Mouse (Mus musculus) splenic B cell, adult 2 months (primary cell): ENCODE data around the gene Nat10.

ENCODE experiments used
- DNase-seq: peaks from one replicate; pipeline ENCODE4 v3.0.0-alpha.2; 2011; ENCODE audit warnings: low read depth, low spot score
- H3K27me3 ChIP-seq: 2 replicates; pipeline ENCODE4 v1.6.1; 2012; ENCODE audit warnings: mild to moderate bottlenecking, low read length, moderate library complexity, mixed read lengths; ENCODE audit not compliant: control insufficient read depth, poor library complexity, insufficient read depth, severe bottlenecking
- H3K36me3 ChIP-seq: 2 replicates; pipeline ENCODE4 v1.6.1; 2012; ENCODE audit warnings: mild to moderate bottlenecking, low read length, moderate library complexity, mixed read lengths; ENCODE audit not compliant: control insufficient read depth, poor library complexity, insufficient read depth, severe bottlenecking

Gene Nat10

DNA sequence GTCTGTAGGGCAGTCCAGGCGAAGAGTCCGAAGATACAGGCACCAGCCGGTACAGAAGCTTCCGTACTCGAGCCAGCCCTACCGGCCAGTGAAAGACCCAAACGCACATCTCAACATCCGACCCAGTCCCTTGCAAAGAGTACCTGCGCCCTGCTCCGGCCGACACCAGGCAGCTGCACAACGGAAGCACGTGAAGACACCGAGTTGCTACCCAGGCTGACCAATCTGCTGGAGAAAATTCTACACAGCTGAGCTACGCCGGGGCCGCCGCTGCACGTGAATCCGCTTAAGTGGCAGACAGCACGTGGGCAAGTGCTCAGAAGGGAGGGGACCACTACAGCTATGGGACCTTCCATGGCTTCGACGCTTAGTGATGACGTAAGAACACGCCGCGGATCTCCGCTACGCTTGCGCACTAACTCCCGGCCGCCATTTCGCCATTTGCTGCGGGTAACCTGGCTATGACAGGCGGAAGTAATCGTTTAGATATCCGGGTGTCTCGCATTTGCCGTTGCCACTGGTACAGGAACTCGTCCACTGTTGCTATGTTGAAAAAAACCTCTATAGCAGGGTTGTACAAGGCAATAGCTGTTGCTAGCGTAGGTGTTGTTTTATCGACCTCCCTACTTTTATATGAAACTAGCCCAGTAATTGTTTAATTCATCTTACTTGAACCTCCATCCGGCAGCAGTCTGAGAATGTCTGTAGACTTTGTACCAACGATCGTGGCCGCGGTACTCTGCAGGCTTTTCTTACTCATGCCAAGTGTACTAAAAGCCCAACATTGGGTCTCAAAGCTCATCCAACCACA, at the start of gene Nat10:
Gene Nat10, minus strand, starts transcription at position 365 of the 811 bp plus-strand sequence.
- Histone ChIP-seq H3K27me3 (no peaks in the 10 kb centered on the region), H3K36me3 (peaks cover 2% of the 10 kb centered on the region; the same call in 1 of the 2 replicates)
- peak; percentile 100 for DNase-seq

DNA sequence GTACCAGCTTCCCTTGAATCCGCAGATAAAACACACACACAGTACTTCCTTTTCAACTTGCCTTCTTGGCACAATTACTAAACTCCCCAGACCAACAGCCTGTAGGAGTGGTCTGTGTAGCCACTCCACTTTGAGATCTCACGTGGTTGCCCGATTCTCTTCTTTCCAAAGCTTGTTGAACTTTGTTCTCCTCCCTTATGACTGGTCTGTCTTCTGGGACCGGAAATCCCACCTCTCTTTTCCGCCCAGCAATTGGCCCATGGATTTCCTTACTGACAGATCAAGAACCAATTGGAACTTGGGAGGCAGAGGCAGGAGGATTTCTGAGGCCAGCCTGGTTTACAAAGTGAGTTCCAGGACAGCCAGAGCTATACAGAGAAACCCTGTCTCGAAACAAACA, 49.3 kb upstream of the Nat10 start:
- H3K36me3 ChIP-seq = no peaks in the 10 kb centered on the region
- no peak for DNase-seq
- no peaks in the 10 kb centered on the region for H3K27me3 ChIP-seq

DNA sequence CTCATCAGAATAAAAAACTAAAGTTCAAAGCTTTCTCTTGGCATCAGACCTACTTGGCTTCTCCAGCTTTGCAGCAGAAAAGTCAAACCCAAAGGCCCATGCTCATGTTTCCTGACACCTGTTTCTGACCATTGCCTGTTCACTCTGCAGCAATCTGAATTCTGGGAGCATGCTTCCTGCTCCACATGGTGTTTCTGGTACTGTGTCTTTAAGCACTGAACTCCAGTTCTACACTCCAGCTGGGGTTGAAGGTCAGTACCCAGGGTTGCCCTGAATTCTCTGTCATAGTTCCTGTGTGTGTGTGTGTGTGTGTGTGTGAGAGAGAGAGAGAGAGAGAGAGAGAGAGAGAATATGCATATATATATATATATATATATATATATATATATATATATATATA, 47.4 kb upstream of the Nat10 start:
- no peak for DNase-seq
- H3K36me3 ChIP-seq = no peaks in the 10 kb centered on the region
- no peaks in the 10 kb centered on the region; the same call in 1 of the 2 replicates for H3K27me3 ChIP-seq

DNA sequence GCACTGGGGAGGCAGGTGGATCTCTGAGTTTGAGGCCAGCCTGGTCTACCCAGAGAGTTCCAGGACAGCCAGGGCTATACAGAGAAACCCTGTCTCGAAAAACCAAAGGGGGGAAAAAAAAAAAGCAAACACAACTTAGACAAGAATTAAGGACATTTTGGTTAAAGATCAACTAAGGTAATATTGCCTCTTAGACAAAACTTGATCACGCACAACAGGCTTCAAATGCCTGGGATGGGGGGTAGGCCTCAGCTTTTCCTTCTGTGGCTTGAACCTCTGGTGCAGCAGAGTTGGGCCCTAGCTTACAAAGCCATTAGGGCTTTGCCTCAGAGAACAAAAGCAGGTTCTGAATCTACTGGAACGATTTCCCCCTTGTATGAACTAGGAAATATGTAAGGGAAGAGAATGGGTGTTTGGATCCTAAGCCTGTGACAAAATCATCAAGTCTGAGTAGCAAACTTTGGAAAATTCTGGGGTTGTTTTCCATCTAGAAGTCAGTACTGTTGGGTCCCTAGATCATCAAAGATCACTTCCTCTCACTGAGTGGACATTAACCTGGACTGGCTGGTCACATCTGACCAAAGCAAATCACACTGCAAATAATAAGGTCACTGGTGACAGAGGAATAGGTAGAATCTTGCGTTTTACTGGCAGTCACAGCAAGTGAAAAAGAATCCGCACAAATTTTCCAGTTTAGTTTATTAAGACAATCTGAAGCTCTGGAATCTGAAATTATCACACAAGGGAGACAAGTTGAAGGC, 42.9 kb upstream of the Nat10 start:
- Histone ChIP-seq H3K36me3 (no peaks in the 10 kb centered on the region), H3K27me3 (no peaks in the 10 kb centered on the region; the same call in 1 of the 2 replicates)
- DNase-seq = no peak

DNA sequence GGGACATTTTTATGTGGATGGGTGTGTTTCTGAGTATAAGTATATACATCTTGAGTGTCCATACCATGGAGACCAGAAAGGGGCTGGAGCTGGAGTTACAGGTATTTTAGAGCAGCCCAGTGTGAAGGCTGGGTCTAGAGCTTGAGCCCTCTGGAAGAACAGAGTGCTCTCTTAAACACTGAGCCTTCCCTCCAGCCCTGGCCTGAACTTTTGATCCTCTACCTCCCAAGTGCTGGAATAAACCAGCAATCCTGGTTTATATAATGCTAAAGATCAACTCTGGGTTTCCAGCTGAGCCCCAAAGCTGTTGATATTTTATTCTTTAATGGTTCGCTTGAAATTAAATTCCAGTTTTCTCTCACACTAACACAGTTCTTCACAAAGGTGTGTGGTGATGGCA, 41.4 kb upstream of the Nat10 start:
- no peak for DNase-seq
- Histone ChIP-seq H3K36me3 (no peaks in the 10 kb centered on the region), H3K27me3 (no peaks in the 10 kb centered on the region; the same call in 1 of the 2 replicates)

DNA sequence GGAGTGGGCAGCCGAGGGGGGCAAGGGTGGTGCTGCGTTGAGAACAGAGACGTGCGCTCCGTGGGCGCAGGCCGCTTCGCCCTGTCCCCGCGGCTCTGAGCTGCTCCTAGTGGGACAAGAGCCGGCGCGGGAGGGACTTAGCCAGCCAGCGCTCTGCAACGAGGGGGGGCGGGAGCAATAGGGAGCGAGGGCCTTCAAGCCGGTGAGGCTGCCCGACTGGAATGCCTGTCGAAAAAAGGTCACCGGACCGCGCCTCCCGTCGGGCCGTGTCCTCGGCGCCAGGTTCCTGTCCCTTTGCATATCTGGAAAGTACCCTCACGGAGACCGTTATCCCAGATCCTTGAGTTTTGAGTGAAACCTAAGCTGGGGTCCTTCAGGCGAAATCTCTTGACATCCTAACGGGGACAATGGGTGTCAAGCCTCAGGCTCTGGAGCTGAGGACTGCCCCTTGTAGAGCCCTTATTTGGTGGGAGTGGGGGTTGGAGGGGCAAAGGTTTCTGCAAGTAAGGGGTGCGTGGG, 36.5 kb upstream of the Nat10 start, which contains the start of gene Caprin1:
Gene Caprin1, minus strand, starts transcription at position 159 of the 519 bp plus-strand sequence.
- Histone ChIP-seq H3K36me3 (0 out of 2 replicates have a peak, but pooled peaks cover 1% of the 10 kb centered on the region), H3K27me3 (no peaks in the 10 kb centered on the region)
- DNase-seq = peak; percentile 91

DNA sequence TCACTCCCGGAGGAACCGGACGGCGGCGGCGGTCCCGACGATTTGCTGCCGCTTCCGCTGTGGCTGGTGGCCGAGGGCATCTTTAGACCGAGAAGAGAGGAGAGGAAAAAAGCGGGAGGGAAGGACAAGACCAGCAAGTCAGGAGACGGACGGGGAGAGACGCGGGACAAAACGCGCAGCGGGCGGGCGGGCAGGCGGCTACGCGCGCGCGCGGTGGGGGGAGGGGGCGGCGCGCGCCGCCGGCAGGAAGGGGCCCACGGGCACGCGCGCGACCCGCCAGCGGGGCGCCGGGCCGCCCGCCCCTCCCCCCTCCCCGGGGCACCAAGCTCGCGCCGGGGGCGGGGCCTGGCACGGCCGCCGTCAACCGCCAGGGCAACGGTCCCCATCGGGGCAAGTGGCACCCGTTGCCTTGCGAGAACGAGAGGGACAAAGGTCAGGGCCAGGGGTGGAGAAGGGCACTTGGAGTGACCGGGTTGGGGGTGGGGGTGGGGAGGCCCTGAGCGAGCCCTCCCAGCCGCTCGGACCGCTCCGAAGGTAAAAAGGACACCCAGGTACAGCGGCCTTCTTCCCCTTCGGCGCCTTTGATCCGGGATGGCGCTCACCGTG, 35.9 kb upstream of the Nat10 start:
- Histone ChIP-seq H3K36me3 (0 out of 2 replicates have a peak, but pooled peaks cover 4% of the 10 kb centered on the region), H3K27me3 (no peaks in the 10 kb centered on the region)
- DNase-seq = peak; percentile 85

DNA sequence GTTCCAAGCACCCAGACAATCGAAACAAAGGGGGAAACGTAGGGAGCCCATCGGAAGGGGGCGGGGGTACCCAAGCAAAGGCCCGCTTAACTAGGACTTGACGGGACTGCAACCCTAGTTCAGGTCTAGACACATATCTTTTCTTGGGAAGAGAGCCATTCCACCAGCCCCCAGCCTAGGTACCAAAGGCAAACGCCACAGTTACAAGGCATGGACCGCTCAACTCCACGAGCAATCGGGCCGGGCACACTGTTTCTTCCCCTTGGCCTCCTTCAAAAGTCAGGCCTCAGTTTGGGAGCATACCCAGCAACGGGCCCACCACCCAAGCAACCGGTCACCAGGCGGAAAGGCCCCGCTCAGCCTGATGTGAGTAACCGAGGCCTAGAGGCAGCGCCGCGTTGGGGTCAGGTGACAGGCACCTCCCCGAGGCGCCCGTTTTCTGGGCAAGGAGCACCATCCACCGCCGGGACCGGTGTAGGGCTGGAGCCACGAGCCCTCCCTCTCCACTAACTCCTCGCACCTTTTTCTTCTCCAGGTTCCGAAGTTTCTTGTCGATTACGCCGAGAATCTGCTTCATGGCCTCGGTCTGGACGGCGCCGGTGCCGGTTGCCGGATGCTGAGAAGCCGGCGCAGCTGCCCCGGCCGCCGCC, 35.3 kb upstream of the Nat10 start:
- Histone ChIP-seq H3K36me3 (0 out of 2 replicates have a peak, but pooled peaks cover 5% of the 10 kb centered on the region), H3K27me3 (no peaks in the 10 kb centered on the region)
- peak; percentile 65 for DNase-seq

DNA sequence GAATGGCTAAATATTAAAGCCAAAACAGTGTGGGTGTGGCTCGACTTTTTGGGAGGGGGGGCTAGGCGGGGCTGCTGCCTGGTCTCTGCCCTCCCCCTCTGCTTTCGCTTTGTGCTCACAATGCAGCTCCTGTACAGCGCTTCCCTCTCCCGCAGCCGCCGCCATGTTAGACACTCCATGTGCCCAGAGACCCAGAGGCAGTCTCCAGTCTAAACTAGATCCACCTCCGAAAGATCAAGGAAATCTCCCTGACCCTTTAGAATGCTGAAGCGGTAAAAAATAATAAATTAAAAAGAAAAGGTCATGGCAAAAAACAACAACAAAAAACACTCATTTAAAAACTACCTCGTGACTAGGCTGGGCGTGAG, 34.8 kb upstream of the Nat10 start:
- DNase-seq = peak; percentile 78

DNA sequence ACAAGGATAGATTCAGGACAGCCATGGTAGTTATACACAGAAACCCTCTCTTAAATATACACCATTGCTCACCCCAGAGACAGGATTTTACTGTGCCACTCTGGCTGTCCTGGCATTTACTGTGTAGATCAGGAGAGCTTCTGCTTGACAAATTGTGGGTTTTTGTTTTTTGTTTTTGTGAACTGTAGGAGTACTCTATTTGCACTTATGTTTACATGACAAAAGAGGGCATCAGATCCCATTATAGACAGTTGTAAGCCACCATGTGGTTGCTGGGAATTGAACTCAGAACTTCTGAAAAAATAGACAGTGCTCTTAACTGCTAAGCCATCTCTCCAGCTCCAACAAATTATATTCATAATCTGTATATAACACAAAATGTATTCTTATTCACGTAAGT, 30.9 kb upstream of the Nat10 start:
- DNase-seq = no peak
- H3K36me3 ChIP-seq = 0 out of 2 replicates have a peak, but pooled peaks cover 5% of the 10 kb centered on the region
- H3K27me3 ChIP-seq = no peaks in the 10 kb centered on the region

More for the DNA sequence above, 34.8 kb upstream of the Nat10 start:
- Histone ChIP-seq H3K36me3 (0 out of 2 replicates have a peak, but pooled peaks cover 5% of the 10 kb centered on the region), H3K27me3 (no peaks in the 10 kb centered on the region)

DNA sequence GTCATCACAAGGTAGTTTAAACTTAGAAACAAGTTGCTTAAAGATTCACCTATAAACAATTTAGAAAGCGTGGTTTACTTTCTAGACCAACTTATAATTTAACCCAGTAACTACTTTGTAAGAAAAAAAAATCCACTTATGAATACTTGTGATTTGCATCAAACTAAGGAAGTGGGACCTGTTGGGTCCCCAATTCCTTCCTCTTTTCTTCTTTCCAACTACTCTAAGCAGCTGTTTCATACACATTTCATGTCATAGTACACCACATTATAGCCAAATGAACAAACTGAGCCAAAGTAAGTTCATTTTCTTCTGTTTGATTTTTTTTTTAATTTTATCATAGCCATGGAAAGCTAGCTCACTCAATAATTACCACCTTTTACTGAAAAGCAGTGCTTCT, 24.7 kb upstream of the Nat10 start:
- Histone ChIP-seq H3K27me3 (no peaks in the 10 kb centered on the region), H3K36me3 (peaks cover 4% of the 10 kb centered on the region)
- DNase-seq = peak; percentile 74

DNA sequence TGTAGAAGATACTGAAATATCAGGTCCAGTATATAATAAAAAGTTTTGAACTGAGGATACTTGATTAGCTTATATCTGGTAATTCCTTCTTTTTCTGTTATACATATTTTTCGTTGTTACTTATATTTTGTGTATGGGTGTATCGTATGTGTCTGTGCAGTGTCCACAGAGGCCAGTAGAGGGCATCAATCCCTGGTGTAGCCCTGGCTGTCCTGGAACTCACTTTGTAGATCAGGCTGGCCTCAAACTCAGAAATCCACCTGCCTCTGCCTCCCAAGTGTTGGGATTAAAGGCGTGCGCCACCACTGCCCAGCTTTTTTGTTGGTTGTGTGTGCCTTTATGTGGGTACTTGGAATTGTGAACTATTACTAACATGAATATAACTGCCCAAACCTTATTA, 23.6 kb upstream of the Nat10 start:
- Histone ChIP-seq H3K36me3 (peaks cover 8% of the 10 kb centered on the region), H3K27me3 (no peaks in the 10 kb centered on the region)
- peak; percentile 76 for DNase-seq

DNA sequence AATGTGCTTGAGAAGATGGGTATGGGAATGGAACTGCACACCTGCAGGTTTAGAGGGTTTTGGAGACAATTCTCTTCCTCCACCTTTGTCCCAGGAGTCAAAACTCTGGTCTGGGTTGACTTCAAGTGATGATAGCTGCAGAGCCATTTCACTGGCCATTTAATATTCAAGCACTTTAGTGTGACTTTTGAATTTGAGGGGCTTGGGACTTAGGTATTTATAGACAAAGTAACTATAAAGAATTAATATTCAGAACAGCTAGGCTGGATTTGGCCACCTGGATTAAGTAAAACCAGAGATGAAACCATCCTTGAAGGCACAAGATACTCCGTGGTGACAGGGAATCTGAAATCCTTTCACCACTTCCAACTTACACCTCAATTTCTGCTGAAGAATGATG, 1.4 kb upstream of the Nat10 start:
- Histone ChIP-seq H3K36me3 (peaks cover 9% of the 10 kb centered on the region; the same call in 1 of the 2 replicates), H3K27me3 (no peaks in the 10 kb centered on the region)
- no peak for DNase-seq

DNA sequence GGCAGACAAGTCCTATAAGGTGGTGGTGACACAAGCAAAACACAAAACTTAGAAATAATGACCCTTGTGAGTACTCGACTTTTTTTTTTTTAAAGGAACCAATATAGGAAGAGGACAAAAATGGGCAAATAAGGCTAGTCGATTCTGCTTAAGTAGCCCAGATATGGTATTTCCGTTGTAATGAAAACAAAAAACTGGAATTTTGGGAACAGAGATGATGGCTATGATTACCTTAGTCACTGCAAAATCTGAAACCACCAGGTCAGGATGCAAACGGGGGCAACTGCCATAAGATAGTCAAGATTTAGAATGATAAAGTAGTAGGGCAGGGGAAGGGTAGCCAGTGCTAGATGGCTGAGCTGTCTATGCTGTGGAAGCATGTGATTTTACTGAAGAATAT, 923 bp upstream of the Nat10 start:
- Histone ChIP-seq H3K36me3 (peaks cover 9% of the 10 kb centered on the region; the same call in 1 of the 2 replicates), H3K27me3 (no peaks in the 10 kb centered on the region)
- DNase-seq = no peak
